In the genomic region with DNA sequence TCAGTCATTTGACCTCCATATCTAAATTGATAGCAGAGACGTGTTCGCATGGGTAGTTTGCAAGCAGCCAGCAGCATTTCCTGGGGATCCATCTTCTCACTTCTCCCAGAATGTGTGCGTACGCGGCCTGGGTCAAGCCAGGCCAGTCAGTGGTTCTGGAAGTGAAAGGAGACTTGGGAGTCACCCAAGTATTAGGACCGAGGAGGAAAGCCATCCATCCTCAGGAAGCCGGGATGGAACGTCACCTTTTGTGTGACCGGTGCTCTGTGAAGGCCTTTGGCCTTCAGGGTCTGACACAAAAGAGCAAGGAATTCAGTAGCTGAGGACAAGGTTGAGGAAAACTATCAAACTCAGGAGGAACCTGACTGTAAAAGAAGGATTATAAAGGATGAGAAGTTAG, we compare ENCODE assay signal across 26 mouse cellular contexts.
DNase-seq lines count a peak whose midpoint lies in the region; ATAC-seq lines count a peak whose summit lies in the region.
"Had no signal": no experiment of that assay in that cellular context is flagged by ENCODE, and none has a peak within 500 bp of the region (broad histone marks: within the 10 kb centered on the region; RNA-seq: fewer than 3 reads in every experiment).

No protein-coding gene starts in this region.

- no peak overlapping the region for H3K27ac ChIP-seq in heart, embryonic 11.5 days (ENCODE audit: low read depth, low read length)
- H3K27ac ChIP-seq in kidney, embryonic 16.5 days (ENCODE audit: low read length) = no peak overlapping the region
- H3K27ac ChIP-seq: embryonic facial prominence, embryonic 13.5 days; forebrain, embryonic 13.5 days; heart, embryonic 15.5 days; hindbrain, embryonic 10.5 days; intestine, embryonic 15.5 days had no signal

- H3K4me1 ChIP-seq in heart, embryonic 11.5 days (ENCODE audit: control insufficient read depth, insufficient read depth, low read length) = no peaks in the 10 kb centered on the region
- H3K4me1 ChIP-seq in kidney, embryonic 16.5 days (ENCODE audit: insufficient read depth, low read length) = peaks cover 17% of the 10 kb centered on the region

- H3K36me3 ChIP-seq in heart, embryonic 11.5 days (ENCODE audit: control insufficient read depth, insufficient read depth, low read length) = no peaks in the 10 kb centered on the region
- no peaks in the 10 kb centered on the region for H3K36me3 ChIP-seq in kidney, embryonic 16.5 days (ENCODE audit: insufficient read depth, low read length)
- H3K36me3 ChIP-seq: embryonic facial prominence, embryonic 13.5 days; G1E; heart, embryonic 15.5 days; hindbrain, embryonic 10.5 days; intestine, embryonic 15.5 days had no signal

- WGBS in heart, embryonic 11.5 days (ENCODE audit: insufficient replicate concordance) = 80% methylated on average over 9 of the region's 9 CpGs
- WGBS in kidney, embryonic 16.5 days = 37% methylated on average over 9 of the region's 9 CpGs

- DNase-seq in heart, adult 11 months = peak; percentile 96
- peak; percentile 48 to 58 for DNase-seq in kidney, adult 8-10 months
- peak; percentile 37 to 42 for DNase-seq in adrenal gland, postnatal 36 days
- peak; percentile 20 for DNase-seq in heart, postnatal 4 days
- no peak for DNase-seq in cerebellum, adult 11-12 months
- DNase-seq: B cell, adult 2 months; cerebellum, adult 8-10 months; cerebellum, postnatal 36 days; embryo, embryonic 11 days; layer of hippocampus, postnatal 36 days; thymus, postnatal 14 days had no signal

- H3K4me2 ChIP-seq in heart, embryonic 11.5 days = no peak overlapping the region
- no peak overlapping the region for H3K4me2 ChIP-seq in kidney, embryonic 16.5 days (replicated peaks; ENCODE audit: low read depth, low read length)
- H3K4me2 ChIP-seq: embryonic facial prominence, embryonic 13.5 days; forebrain, embryonic 13.5 days; heart, embryonic 15.5 days; intestine, embryonic 15.5 days; liver, embryonic 11.5 days; midbrain, embryonic 11.5 days had no signal

- H3K9ac ChIP-seq in heart, embryonic 11.5 days (ENCODE audit: low read depth, low read length) = no peak overlapping the region
- no peak overlapping the region for H3K9ac ChIP-seq in kidney, embryonic 16.5 days (replicated peaks; ENCODE audit: low read length)
- H3K9ac ChIP-seq: embryonic facial prominence, embryonic 13.5 days; forebrain, embryonic 13.5 days; heart, embryonic 15.5 days; intestine, embryonic 15.5 days had no signal

- ATAC-seq in heart, embryonic 11.5 days (replicated peaks; ENCODE audit: insufficient number of reproducible peaks, low FRiP score, low TSS enrichment) = no peak
- no peak for ATAC-seq in kidney, embryonic 16.5 days (ENCODE audit: low FRiP score, low TSS enrichment)
- ATAC-seq in megakaryocyte-erythroid progenitor cell, adult 5-6 weeks (replicated peaks; ENCODE audit: low FRiP score, low TSS enrichment, poor library complexity, severe bottlenecking) = no peak
- ATAC-seq: forebrain, embryonic 13.5 days; hindbrain, embryonic 16.5 days; intestine, embryonic 15.5 days; Patski had no signal

- H3K27me3 ChIP-seq in heart, embryonic 11.5 days (ENCODE audit: control insufficient read depth, insufficient read depth, low read length) = no peaks in the 10 kb centered on the region
- no peaks in the 10 kb centered on the region for H3K27me3 ChIP-seq in kidney, embryonic 16.5 days (ENCODE audit: insufficient read depth, low read length)
- H3K27me3 ChIP-seq: CH12.LX; embryonic facial prominence, embryonic 13.5 days; forebrain, embryonic 13.5 days; heart, embryonic 15.5 days; intestine, embryonic 15.5 days; Patski had no signal

- no peaks in the 10 kb centered on the region; the same call in 1 of the 2 replicates for H3K9me3 ChIP-seq in heart, embryonic 11.5 days (replicated peaks; ENCODE audit: control insufficient read depth, low read length)
- no peaks in the 10 kb centered on the region for H3K9me3 ChIP-seq in kidney, embryonic 16.5 days (ENCODE audit: low read length)
- H3K9me3 ChIP-seq: embryonic facial prominence, embryonic 13.5 days; forebrain, embryonic 13.5 days; G1E; heart, embryonic 15.5 days; hindbrain, embryonic 10.5 days; intestine, embryonic 15.5 days had no signal

- H3K4me3 ChIP-seq in heart, embryonic 11.5 days (ENCODE audit: low read depth, low read length) = no peak overlapping the region
- no peak overlapping the region for H3K4me3 ChIP-seq in kidney, embryonic 16.5 days (ENCODE audit: low read length)
- H3K4me3 ChIP-seq: embryonic facial prominence, embryonic 13.5 days; erythroblast, embryonic 14.5 days; forebrain, embryonic 13.5 days; heart, embryonic 15.5 days; hindbrain, embryonic 10.5 days; intestine, embryonic 15.5 days had no signal
